Mouse (Mus musculus) brain, embryonic 14.5 days (tissue): ENCODE results near the gene Brd2. TPM values are rescaled to one million over a fixed set of nuclear protein-coding genes. Genes with fewer than 3 reads are reported as not detected.

Experiments
- DNase-seq: peaks from one replicate; pipeline ENCODE4 v3.0.0-alpha.2; 2011; ENCODE audit warnings: low read depth
- CTCF ChIP-seq: fragments of 200-500 bp; IDR thresholded peaks from 2 replicates; pipeline ENCODE4 v1.5.1; 2012; ENCODE audit warnings: inconsistent platforms, mild to moderate bottlenecking, moderate library complexity, borderline replicate concordance; ENCODE audit not compliant: insufficient read depth, insufficient read length; ENCODE audit errors: extremely low read depth
- POLR2A ChIP-seq: fragments of 200-500 bp; IDR thresholded peaks from 2 replicates; pipeline ENCODE4 v1.6.1; 2012; ENCODE audit warnings: mild to moderate bottlenecking, inconsistent platforms, borderline replicate concordance; ENCODE audit not compliant: poor library complexity, insufficient read depth, insufficient read length, severe bottlenecking; ENCODE audit errors: extremely low read depth
- polyA plus RNA-seq: library from polyadenylated mRNA; depleted of rRNA; stranded (reverse); fragments of >200 nt; gene quantifications from 2 replicates; pipeline ENCODE4 v1.2.3, GENCODE M21; 2012

The Brd2 gene
- polyA plus RNA-seq, 1 experiment = 256 TPM

- peak; percentile 94 for DNase-seq
- TF ChIP-seq POLR2A (peak; percentile 59), CTCF (no peak)
Measured at GRCm38 (mm10) chr17:34120180-34120723, 2.2 kb downstream of the Brd2 start.

GRCm38 (mm10) chr17:34119249-34120179 is 2.9 kb downstream of the Brd2 start, which contains the start of gene H2-DMa:
Gene H2-DMa (plus strand): TSS chr17:34119541.
- DNase-seq = peak; percentile 100
- peak; percentile 98 for TF ChIP-seq POLR2A
- no peak for TF ChIP-seq CTCF

GRCm38 (mm10) chr17:34118873-34119248 is 3.6 kb downstream of the Brd2 start:
- no peak for TF ChIP-seq POLR2A
- no peak for TF ChIP-seq CTCF
- DNase-seq = no peak

GRCm38 (mm10) chr17:34118113-34118872 is 4.1 kb downstream of the Brd2 start:
- peak; percentile 68 for DNase-seq
- no peak for TF ChIP-seq POLR2A
- no peak for TF ChIP-seq CTCF

- TF ChIP-seq POLR2A (no peak), CTCF (no peak)
- peak; percentile 41 for DNase-seq
Measured at GRCm38 (mm10) chr17:34117421-34118112, 4.9 kb downstream of the Brd2 start.

- TF ChIP-seq POLR2A (no peak), CTCF (no peak)
- DNase-seq = no peak
Measured at GRCm38 (mm10) chr17:34116736-34117370, 5.6 kb downstream of the Brd2 start.

- no peak for DNase-seq
- TF ChIP-seq POLR2A (no peak), CTCF (no peak)
Measured at GRCm38 (mm10) chr17:34114114-34114513, 8.3 kb downstream of the Brd2 start.

- no peak for TF ChIP-seq CTCF
- TF ChIP-seq POLR2A = no peak
- no peak for DNase-seq
Measured at GRCm38 (mm10) chr17:34110309-34110708, 12.1 kb downstream of the Brd2 start.

- TF ChIP-seq POLR2A (no peak), CTCF (no peak)
- peak; percentile 57 for DNase-seq
Measured at GRCm38 (mm10) chr17:34109806-34110195, 12.6 kb downstream of the Brd2 start.

GRCm38 (mm10) chr17:34109038-34109805 is 13.2 kb downstream of the Brd2 start:
- DNase-seq = peak; percentile 63

More at GRCm38 (mm10) chr17:34109038-34109805, 13.2 kb downstream of the Brd2 start:
- TF ChIP-seq CTCF (peak; percentile 40; the same call in 1 of the 2 replicates), POLR2A (no peak)
